Mouse (Mus musculus) hindbrain, embryonic 11.5 days (tissue): ENCODE results near the gene Emb. TPM values are rescaled to one million over a fixed set of nuclear protein-coding genes. Genes with fewer than 3 reads are reported as not detected.

Source experiments
- ATAC-seq: fragments of 200-750 bp; cut with Nextera tagmentation; 2 replicates; pipeline ENCODE4 v1.8.0; 2017; ENCODE audit warnings: mild to moderate bottlenecking, moderate TSS enrichment, moderate library complexity; ENCODE audit not compliant: low FRiP score
- DNase-seq: peaks from one replicate; pipeline ENCODE4 v3.0.0-alpha.2; 2015; ENCODE audit warnings: low spot score
- H3K27ac ChIP-seq: fragments of 300-500 bp; sonication (generic); 2 replicates; pipeline ENCODE4 v1.5.1; 2014; ENCODE audit warnings: mild to moderate bottlenecking, low read depth, low read length
- H3K27me3 ChIP-seq: fragments of 300-500 bp; sonication (generic); 2 replicates; pipeline ENCODE4 v1.6.1; 2014; ENCODE audit warnings: mild to moderate bottlenecking, low read length, moderate library complexity, mixed read lengths; ENCODE audit not compliant: control insufficient read depth, insufficient read depth
- H3K36me3 ChIP-seq: fragments of 300-500 bp; sonication (generic); 2 replicates; pipeline ENCODE4 v1.6.1; 2014; ENCODE audit warnings: mild to moderate bottlenecking, low read length, moderate library complexity, mixed read lengths; ENCODE audit not compliant: control insufficient read depth, insufficient read depth
- H3K4me1 ChIP-seq: fragments of 300-500 bp; sonication (generic); replicated peaks from 2 replicates; pipeline ENCODE4 v1.6.1; 2014; ENCODE audit warnings: low read length, mixed read lengths; ENCODE audit not compliant: control insufficient read depth, insufficient read depth
- H3K4me2 ChIP-seq: fragments of 300-500 bp; sonication (generic); replicated peaks from 2 replicates; pipeline ENCODE4 v1.6.1; 2014; ENCODE audit warnings: mild to moderate bottlenecking, low read depth, low read length
- H3K4me3 ChIP-seq: fragments of 300-500 bp; sonication (generic); 2 replicates; pipeline ENCODE4 v1.5.1; 2014; ENCODE audit warnings: low read depth, low read length
- H3K9ac ChIP-seq: fragments of 300-500 bp; sonication (generic); 2 replicates; pipeline ENCODE4 v1.6.1; 2014; ENCODE audit warnings: low read depth, low read length
- H3K9me3 ChIP-seq: fragments of 300-500 bp; sonication (generic); 2 replicates; pipeline ENCODE4 v1.6.1; 2016; ENCODE audit warnings: low read length; ENCODE audit not compliant: control insufficient read depth
- WGBS: fragments of 180-500 bp; shearing (Covaris S2); extraction: QIAGEN DNeasy Blood & Tissue Kit; methylation state at CpG from one replicate; pipeline ENCODE4 v1.1.7; 2014; 5-methylcytosine and 5-hydroxymethylcytosine counted together
- polyA plus RNA-seq: library from polyadenylated mRNA; unstranded; fragments of >200 nt; fragmentation: Nextera tagmentation; extraction: Ambion mirVana; gene quantifications from 2 replicates; pipeline ENCODE4 v1.2.1, GENCODE M21; 2014

Gene Emb
- polyA plus RNA-seq, 1 experiment from 2014 or later, result 27.8 TPM

- Histone ChIP-seq H3K9ac (no peak overlapping the region), H3K4me1 (no peaks in the 10 kb centered on the region), H3K27me3 (no peaks in the 10 kb centered on the region), H3K4me2 (no peak overlapping the region), H3K9me3 (no peaks in the 10 kb centered on the region), H3K36me3 (no peaks in the 10 kb centered on the region), H3K27ac (no peak overlapping the region), H3K4me3 (no peak overlapping the region)
- WGBS, result 86% methylated on average over 6 of the region's 6 CpGs
- DNase-seq, result no peak
- ATAC-seq, result no peak
Observed at GRCm38 (mm10) chr13:117230371-117231110, 22.2 kb downstream of the Emb start.

DNA sequence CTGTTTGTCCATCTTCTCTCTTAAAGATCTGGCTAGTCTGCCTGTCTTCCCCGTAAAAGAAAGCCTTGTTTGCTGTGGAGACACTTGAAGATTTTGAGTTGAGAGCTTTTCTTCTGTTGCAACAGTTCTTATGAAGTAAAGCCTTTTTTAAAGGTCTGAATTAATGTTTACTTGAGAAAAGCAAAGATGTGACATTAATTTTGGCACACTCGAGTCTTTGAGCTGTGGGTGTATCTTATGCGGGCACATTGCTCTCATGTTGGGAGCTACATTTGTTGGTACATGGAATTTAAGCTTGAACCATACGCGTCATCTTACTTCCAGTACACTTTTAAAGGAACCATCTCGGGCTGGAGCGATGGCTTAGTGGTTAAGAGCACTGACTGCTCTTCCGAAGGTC, 25.5 kb downstream of the Emb start:
- Histone ChIP-seq H3K36me3 (no peaks in the 10 kb centered on the region), H3K4me3 (no peak overlapping the region), H3K4me1 (no peaks in the 10 kb centered on the region), H3K9ac (no peak overlapping the region), H3K4me2 (no peak overlapping the region), H3K27me3 (no peaks in the 10 kb centered on the region), H3K27ac (no peak overlapping the region), H3K9me3 (no peaks in the 10 kb centered on the region)
- ATAC-seq (no peak), DNase-seq (no peak)
- 95% methylated on average over 8 of the region's 8 CpGs for WGBS

DNA sequence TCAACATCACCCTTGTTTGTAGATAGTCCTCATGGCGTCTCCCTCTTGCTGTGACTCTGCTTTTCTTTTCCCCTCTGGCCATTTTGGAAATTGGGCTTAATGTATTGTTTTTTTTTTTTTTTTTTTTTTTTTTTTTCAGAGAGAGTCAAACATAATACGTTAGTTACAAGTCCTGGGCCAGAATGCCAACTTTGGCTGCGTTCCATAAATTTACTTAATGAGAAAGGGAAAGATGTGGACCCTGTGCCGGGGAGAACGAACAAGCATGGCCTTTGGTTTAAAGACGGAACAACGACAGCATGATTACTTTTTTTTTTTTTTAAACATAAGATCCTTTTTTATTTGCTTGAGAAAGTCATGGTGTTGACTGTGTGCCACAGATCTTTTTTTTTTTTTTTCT, 26.1 kb downstream of the Emb start:
- Histone ChIP-seq H3K27me3 (no peaks in the 10 kb centered on the region), H3K4me3 (no peak overlapping the region), H3K4me1 (no peaks in the 10 kb centered on the region), H3K9me3 (no peaks in the 10 kb centered on the region), H3K9ac (no peak overlapping the region), H3K27ac (no peak overlapping the region), H3K36me3 (no peaks in the 10 kb centered on the region), H3K4me2 (no peak overlapping the region)
- ATAC-seq (no peak), DNase-seq (no peak)
- 86% methylated on average over 7 of the region's 7 CpGs for WGBS

- Histone ChIP-seq H3K27ac (no peak overlapping the region), H3K27me3 (no peaks in the 10 kb centered on the region), H3K9me3 (no peaks in the 10 kb centered on the region), H3K36me3 (no peaks in the 10 kb centered on the region), H3K4me3 (no peak overlapping the region), H3K9ac (no peak overlapping the region), H3K4me2 (no peak overlapping the region), H3K4me1 (no peaks in the 10 kb centered on the region)
- peak; percentile 64 for DNase-seq
- WGBS, result 53% methylated on average over 11 of the region's 11 CpGs
- ATAC-seq, result peak; percentile 87
Observed at GRCm38 (mm10) chr13:117235530-117236212, 27.3 kb downstream of the Emb start.

- 93% methylated on average over 4 of the region's 4 CpGs for WGBS
- Histone ChIP-seq H3K4me3 (no peak overlapping the region), H3K27ac (no peak overlapping the region), H3K27me3 (no peaks in the 10 kb centered on the region), H3K36me3 (no peaks in the 10 kb centered on the region), H3K9me3 (no peaks in the 10 kb centered on the region), H3K4me1 (no peaks in the 10 kb centered on the region), H3K4me2 (no peak overlapping the region), H3K9ac (no peak overlapping the region)
- ATAC-seq (no peak), DNase-seq (no peak)
Observed at GRCm38 (mm10) chr13:117237111-117237510, 28.8 kb downstream of the Emb start.

GRCm38 (mm10) chr13:117242063-117242462, 33.7 kb downstream of the Emb start:
- no peak overlapping the region for H3K9ac ChIP-seq
- no peaks in the 10 kb centered on the region for H3K27me3 ChIP-seq
- no peak overlapping the region for H3K27ac ChIP-seq
- 93% methylated on average over 3 of the region's 3 CpGs for WGBS
- H3K4me2 ChIP-seq, result no peak overlapping the region
- no peak for DNase-seq
- no peak for ATAC-seq
- H3K9me3 ChIP-seq, result no peaks in the 10 kb centered on the region
- H3K36me3 ChIP-seq, result no peaks in the 10 kb centered on the region
- H3K4me3 ChIP-seq, result no peak overlapping the region
- H3K4me1 ChIP-seq, result no peaks in the 10 kb centered on the region

- no peak overlapping the region for H3K4me2 ChIP-seq
- ATAC-seq (no peak), DNase-seq (no peak)
- H3K9ac ChIP-seq, result no peak overlapping the region
- no peaks in the 10 kb centered on the region for H3K36me3 ChIP-seq
- H3K9me3 ChIP-seq, result no peaks in the 10 kb centered on the region
- no peaks in the 10 kb centered on the region for H3K4me1 ChIP-seq
- no peak overlapping the region for H3K27ac ChIP-seq
- H3K4me3 ChIP-seq, result no peak overlapping the region
- 94% methylated on average over 5 of the region's 5 CpGs for WGBS
- H3K27me3 ChIP-seq, result no peaks in the 10 kb centered on the region
Observed at GRCm38 (mm10) chr13:117242621-117243020, 34.3 kb downstream of the Emb start.

DNA sequence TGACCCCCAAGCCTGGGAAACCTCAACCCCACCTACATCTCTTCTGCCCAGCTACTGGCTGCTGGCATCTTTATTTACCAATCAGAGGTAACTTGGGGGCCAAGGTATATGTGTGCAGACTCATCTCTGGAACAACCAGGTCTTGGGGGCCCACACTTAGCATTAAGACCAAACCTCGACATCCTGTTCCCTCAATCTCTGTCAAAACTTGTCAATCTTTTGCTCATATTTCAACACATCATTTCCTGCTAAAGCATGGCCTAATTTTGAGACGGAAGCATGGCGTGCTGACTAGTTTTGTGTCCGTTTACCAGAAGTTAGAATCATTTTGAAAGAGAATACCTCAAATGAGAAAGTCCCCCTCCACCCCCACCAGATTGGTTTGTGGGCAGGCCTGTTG, 52.4 kb downstream of the Emb start:
- WGBS, result 94% methylated on average over 4 of the region's 4 CpGs
- H3K4me1 ChIP-seq, result no peaks in the 10 kb centered on the region

DNA sequence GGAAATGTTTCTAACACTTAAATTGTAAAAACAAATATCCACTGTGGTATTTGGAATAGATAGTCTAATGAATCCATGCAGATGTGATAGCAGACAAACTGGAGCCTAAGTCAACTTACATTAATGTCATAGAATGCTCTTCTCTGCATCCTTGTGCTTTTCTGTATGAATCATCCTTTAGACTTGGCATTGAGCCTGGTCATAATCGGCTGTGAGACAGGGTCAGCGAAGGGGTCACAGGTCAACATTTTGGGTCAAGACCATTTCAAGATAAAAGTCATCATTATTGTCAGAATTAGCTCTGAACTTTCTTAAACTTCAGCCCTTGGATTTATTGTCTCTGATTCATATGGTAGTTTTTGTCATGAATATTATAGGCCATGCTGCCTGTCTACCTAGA, 57.8 kb downstream of the Emb start:
- H3K36me3 ChIP-seq, result no peaks in the 10 kb centered on the region
- no peak overlapping the region for H3K4me3 ChIP-seq
- H3K4me1 ChIP-seq, result no peaks in the 10 kb centered on the region
- no peak for ATAC-seq
- no peaks in the 10 kb centered on the region for H3K9me3 ChIP-seq
- H3K9ac ChIP-seq, result no peak overlapping the region
- H3K27ac ChIP-seq, result no peak overlapping the region
- 63% methylated on average over 2 of the region's 2 CpGs for WGBS
- H3K4me2 ChIP-seq, result no peak overlapping the region
- no peak for DNase-seq
- no peaks in the 10 kb centered on the region for H3K27me3 ChIP-seq

More for the DNA sequence above, 52.4 kb downstream of the Emb start:
- Histone ChIP-seq H3K9ac (no peak overlapping the region), H3K9me3 (no peaks in the 10 kb centered on the region), H3K4me3 (no peak overlapping the region), H3K27me3 (no peaks in the 10 kb centered on the region), H3K36me3 (no peaks in the 10 kb centered on the region), H3K4me2 (no peak overlapping the region), H3K27ac (no peak overlapping the region)
- ATAC-seq (no peak), DNase-seq (no peak)
